Mouse (Mus musculus): Measurements from ENCODE around the gene Marveld3.

Gene Marveld3

GRCm38 (mm10) chr8:109904928-109905668 is 56.9 kb downstream of the Marveld3 start:
- DNase-seq (ENCODE audit: inconsistent age in 2 of 2, low spot score in 1 of 2), result no peak

- DNase-seq (ENCODE audit: inconsistent age in 2 of 2, low spot score in 1 of 2), result no peak
Observed at GRCm38 (mm10) chr8:109903909-109904469, 58.0 kb downstream of the Marveld3 start.

GRCm38 (mm10) chr8:109902379-109902778 is 59.6 kb downstream of the Marveld3 start:
- DNase-seq (ENCODE audit: inconsistent age in 2 of 2, low spot score in 1 of 2), result no peak
